Mouse (Mus musculus): ENCODE results near the gene Stra6l. TPM values are rescaled to one million over a fixed set of nuclear protein-coding genes. Genes with fewer than 3 reads are reported as not detected.

Gene Stra6l
- total RNA-seq, 2 experiments from 2014 or later = not detected

DNA sequence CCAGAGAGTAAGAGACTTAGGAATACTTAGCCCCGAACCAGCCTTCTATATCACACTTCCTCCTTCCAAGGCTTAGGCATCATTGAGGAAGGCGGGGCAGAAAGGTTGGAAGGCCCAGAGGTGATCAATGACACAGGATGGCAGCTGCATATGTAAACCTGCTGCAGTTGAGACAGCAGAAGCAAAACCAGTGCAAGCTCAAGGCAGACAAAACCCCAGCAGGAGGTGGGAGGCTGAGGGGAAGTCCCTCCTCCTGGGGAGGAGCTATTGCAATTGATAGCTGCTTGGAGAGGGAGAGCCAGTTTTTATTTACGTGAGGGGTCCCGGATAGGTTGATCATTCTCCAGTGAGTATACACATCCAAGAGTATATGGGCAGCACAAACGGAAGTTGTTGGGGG, 15.0 kb upstream of the Stra6l start:
- DNase-seq (ENCODE audit: low spot score in 2 of 2) = no peak

GRCm38 (mm10) chr4:45844355-45844754, 4.1 kb upstream of the Stra6l start:
- DNase-seq (ENCODE audit: low spot score in 2 of 2) = peak; percentile 49 to 54

DNA sequence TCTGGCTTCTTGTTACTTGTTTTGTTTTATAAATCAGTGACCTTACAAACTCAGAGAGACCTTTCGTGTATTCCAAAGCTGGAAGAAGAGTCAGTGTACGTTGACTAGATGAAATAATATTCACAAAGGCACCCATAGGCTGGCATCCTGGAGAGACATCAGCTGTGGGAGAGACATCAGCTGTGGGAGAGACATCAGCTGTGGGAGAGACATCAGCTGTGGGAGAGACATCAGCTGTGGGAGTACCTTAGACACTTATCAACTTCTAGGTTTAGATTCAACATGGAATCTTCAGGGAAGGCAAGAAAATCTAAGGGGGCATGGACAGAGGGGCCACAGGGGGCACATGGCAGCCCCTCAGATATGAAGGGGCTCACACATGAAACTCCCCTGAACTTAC, 2.2 kb upstream of the Stra6l start:
- no peak for DNase-seq (ENCODE audit: low spot score in 2 of 2)

GRCm38 (mm10) chr4:45848825-45849156, 327 bp downstream of the Stra6l start:
- no peak for DNase-seq (ENCODE audit: low spot score in 2 of 2)

DNA sequence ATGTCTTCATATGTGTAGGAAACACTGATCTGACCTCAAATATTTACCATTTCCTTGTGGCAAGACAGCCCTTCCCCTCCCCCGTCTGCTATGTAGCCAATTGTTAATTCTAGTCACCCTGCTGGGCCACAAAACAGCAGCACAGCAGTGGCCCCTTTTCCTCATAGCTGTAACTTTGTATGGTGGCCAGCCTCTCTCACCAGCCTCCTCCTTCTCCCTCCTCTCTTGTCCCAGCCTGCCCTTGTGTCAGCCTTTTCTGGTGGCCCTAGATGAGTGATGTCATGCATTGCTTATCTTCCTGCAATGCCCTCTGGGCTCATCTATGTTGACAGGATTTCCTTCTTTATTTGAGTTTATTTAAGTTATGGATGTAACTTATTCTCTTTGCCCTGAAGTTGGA, 955 bp downstream of the Stra6l start:
- DNase-seq (ENCODE audit: low spot score in 2 of 2) = no peak

GRCm38 (mm10) chr4:45851640-45852051, 3.2 kb downstream of the Stra6l start:
- no peak for DNase-seq (ENCODE audit: low spot score in 2 of 2)

DNA sequence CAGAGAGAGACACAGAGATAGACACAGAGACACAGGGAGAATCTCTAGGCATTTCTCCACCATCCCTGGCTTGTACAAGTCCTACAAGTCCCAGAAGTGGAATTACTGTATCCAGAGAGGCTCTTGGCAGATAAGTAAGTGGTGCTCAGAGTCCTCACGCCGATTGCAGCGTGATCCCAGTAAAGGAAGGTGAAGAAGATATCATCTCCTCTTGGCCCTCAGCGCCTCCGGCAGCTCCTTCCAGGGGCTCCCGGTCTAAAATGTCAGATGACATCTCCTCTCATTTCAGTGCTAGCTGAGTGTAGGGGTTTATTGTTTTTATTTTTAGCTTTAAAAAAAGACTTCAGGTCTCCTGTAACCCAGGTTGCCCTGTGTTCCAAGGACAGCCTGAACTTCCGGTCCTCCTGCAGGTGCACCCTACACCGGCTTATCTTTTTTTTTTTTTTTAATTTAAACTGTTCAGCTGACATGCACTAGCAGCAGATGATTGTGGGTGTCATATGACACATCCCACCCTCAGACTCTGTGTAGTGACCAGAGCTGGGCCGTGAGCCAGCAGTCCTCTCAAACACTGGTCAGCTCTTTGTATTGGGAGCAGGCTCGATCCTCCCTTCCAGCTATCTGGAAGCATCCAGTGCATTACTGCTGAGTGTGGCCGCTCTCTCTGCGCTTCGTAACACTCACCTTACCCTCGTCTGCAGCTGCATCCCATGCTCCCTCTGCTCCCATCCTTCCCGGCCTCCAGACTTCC, 5.2 kb downstream of the Stra6l start:
- no peak for DNase-seq (ENCODE audit: low spot score in 2 of 2)

DNA sequence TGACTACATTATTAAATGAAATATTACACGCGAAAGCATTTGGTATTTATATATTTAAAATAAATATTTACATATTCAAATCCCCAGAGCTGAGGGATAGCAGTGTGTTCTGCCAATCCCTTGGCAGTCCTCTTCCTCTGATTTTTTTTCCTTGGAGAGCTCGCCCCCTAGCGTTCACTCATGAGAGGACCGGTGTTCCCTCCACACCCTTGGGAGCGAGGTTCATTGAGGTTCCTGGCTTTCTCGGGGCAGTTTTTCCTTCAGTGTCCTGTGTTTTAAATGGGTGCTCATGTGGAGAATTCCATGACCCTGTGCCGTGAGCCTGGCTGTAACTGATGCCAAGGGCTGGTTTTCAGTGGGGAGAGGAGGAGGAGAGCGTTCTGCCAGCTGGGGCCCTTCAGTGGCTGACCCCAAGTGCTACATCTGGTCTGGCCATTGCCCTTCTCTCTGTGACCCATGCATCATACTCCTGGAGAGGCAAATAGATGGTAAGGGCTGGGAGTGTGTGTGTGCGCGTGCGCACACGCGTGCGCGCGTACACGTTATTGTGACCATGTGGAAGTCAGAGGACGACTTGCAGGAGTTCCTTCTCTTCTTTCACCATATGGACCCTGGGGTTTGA, 7.5 kb downstream of the Stra6l start:
- peak; percentile 89 to 90 for DNase-seq (ENCODE audit: low spot score in 2 of 2)

DNA sequence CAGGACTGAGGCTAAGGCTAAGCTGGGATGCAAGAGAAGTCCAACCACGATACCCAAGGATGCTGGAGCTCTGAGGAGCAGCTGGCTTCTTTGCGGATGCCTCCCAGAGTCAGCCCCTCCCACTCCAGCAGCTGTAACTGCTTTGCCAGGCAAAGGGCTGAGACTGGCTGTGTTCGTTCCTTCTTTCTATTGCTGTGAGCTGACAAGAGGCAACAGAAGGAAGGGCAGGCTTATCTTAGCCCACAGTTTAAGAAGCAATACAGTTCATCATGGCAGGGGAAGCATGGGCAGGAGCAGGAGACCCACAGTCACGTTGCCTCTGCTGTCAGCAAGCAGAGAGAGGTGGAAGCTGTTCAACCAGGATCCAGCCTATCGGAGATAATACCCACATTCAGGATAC, 12.7 kb downstream of the Stra6l start:
- no peak for DNase-seq (ENCODE audit: low spot score in 2 of 2)

- no peak for DNase-seq (ENCODE audit: low spot score in 2 of 2)
Measured at GRCm38 (mm10) chr4:45867416-45867815, 19.0 kb downstream of the Stra6l start.

DNA sequence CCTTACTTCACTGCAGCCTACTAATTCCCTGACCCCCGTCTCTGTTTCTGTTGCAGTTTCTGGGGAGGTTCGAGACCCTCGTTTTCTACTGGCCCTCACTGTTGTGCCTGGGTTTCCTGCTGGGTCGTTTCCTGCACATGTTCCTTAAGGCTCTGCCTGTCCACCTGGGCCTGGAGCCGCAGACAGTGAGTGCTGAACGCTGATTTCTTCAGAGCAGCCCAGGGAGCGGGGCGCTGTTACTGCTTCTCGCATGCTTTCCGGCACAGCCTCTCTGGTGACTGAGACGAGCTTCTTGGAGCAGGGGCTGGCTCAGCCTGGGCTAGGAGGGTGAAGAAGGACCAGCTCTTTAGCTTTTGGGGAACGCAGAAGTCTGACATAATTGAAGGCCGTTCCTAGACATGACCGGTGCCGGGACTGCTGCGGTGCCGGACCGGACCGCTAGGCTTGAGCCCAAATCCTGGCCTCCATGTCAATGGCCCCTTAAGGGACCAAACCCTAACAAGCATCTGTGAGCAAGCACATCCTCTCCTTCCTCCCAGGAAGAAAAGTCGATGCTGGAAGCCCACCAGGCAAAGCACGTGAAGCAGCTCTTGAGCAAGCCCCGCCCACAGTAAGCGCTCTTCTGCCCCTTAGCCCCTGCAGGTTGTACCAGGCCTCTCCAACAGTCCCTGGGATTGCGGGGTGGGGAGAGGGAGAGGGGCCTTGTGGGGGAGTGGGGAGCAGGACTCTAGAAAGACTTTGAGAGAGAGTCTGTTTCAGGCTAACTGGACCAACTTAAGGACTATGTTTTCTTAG, 20.8 kb downstream of the Stra6l start:
- no peak for DNase-seq (ENCODE audit: low spot score in 2 of 2)

- DNase-seq (ENCODE audit: low spot score in 2 of 2) = no peak
Measured at GRCm38 (mm10) chr4:45872147-45872546, 23.7 kb downstream of the Stra6l start.

DNA sequence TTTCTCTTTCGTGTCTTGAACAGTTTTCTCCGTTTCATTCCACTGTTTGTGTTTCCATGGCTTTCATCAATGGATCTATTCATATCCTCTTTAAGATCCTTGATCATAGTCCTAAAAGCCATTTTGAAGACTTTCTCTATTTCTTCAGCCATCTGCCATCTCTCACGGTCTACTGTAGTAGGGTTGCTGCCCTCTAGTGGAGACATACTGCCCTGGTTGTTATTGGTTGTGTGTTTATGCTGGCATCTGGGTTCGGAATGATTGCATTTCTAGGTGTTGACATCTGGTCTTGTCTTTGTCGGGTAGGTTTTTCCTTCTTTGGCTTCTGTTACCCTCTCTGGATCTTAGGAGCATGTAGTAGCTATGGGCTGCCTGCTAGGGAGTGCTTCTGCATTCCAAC, 30.5 kb downstream of the Stra6l start:
- peak; percentile 25 to 35 for DNase-seq (ENCODE audit: low spot score in 2 of 2)

- no peak for DNase-seq (ENCODE audit: low spot score in 2 of 2)
Measured at GRCm38 (mm10) chr4:45882521-45882920, 34.1 kb downstream of the Stra6l start.

GRCm38 (mm10) chr4:45883250-45883649, 34.8 kb downstream of the Stra6l start:
- no peak for DNase-seq (ENCODE audit: low spot score in 2 of 2)

- no peak for DNase-seq (ENCODE audit: low spot score in 2 of 2)
Measured at GRCm38 (mm10) chr4:45889487-45889886, 41.0 kb downstream of the Stra6l start.

DNA sequence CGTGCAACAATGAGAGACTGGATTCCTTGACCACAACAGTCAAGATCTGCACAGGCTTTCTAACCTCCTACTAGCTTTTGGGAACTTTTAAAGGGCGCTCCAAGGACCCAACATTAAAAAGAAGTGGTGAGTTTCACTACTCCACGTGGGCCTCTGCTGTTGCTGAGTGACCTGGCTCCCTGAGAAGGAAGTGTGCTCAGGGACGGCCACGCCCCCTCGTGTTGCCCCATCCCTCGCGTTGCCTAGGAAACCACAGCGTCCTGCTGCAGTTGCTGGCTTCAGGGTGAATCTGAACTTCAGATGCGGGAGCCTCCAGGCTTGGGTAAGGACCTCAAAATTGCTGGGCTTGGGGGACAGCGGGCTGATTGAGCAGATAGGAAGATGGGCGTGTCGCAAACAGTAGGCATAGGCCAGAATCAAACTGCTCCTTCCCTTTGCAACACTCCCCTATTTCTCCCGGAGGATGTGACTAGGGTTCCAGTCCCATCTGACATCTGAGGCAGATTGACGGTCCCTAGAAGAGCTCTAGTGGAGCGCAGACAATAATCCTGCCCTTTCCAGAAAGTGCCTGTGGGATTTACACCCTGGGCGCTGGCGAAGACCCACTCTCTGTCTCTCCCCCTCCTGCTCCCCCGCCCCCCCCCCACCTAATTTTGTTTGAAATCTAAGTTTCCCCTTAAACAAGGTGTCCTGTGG, 41.8 kb downstream of the Stra6l start, which contains the start of gene Ccdc180:
Gene Ccdc180 (plus strand): TSS at position 238 of the 696 bp plus-strand sequence.
- peak; percentile 36 to 52 for DNase-seq (ENCODE audit: low spot score in 2 of 2)

- no peak for DNase-seq (ENCODE audit: low spot score in 2 of 2)
Measured at GRCm38 (mm10) chr4:45896425-45897081, 48.1 kb downstream of the Stra6l start.

DNA sequence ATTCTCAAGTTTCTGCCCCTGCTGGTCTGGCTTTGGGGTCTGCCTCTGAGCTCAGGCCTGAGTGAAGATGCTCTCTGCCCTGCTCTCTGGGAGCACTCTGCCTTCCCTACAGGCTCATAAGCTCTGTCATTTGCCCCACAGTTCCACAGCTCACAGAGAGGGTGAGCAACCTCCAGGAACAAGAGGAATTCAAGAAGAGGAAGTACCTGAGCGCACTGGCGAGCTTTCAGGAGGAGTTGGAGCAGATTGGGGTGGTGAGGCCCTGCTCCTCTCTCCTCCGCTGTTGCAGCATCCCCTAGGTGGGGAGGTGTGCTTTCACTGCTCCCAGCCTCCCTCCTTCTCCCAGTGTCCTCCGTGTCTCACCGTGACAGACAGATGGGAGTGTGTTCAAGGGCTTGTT, 49.9 kb downstream of the Stra6l start:
- no peak for DNase-seq (ENCODE audit: low spot score in 2 of 2)

DNA sequence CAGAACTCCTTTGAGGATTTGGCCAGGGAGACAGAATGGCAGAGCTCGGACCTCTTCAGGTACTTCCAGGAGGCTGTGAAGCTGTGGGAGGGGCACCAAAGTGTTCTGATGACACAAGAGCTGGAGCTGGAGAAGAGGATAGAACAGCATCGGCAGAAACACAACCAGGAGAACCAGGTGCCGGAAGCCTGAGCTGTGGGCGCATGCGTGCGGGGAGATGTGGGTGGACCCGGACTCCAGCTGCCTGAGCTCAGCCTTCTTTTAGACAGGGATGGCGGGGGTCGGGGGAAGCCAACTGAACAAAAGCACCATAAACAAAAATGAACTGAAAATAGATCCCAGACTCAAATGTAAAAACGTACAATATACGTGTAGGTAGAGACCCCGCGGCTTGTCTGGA, 60.8 kb downstream of the Stra6l start:
- no peak for DNase-seq (ENCODE audit: low spot score in 2 of 2)

GRCm38 (mm10) chr4:45909924-45910323, 61.5 kb downstream of the Stra6l start:
- DNase-seq (ENCODE audit: low spot score in 2 of 2) = no peak
